Mouse (Mus musculus) MEL (cell line): ENCODE data around the gene Gstcd. TPM values are rescaled to one million over a fixed set of nuclear protein-coding genes. Genes with fewer than 3 reads are reported as not detected.
A peak's percentile ranks its signal among the peaks of the same experiment; 100 is the strongest.

Experiments
- DNase-seq: peaks from one replicate; pipeline ENCODE4 v3.0.0; 2011; ENCODE audit warnings: low read depth, low spot score
- H3K27ac ChIP-seq: 2 replicates; pipeline ENCODE4 v1.5.1; 2012; ENCODE audit warnings: low read depth, mild to moderate bottlenecking, control low read depth, low read length, moderate library complexity; ENCODE audit not compliant: control insufficient read depth
- H3K27me3 ChIP-seq, 2 experiments: fragments of 150-350 bp in 1 of 2; sonication (generic) in 1 of 2; 2 replicates each; pipeline ENCODE4 v1.6.1; 2012; ENCODE audit warnings: low read length in 2 of 2, mild to moderate bottlenecking in 2 of 2, improper control_type of control experiment in 1 of 2, moderate library complexity in 1 of 2; ENCODE audit not compliant: insufficient read depth in 2 of 2, control insufficient read depth in 1 of 2
- H3K36me3 ChIP-seq, 2 experiments: 2 replicates each; pipeline ENCODE4 v1.6.1; 2012 to 2014; ENCODE audit warnings: low read length in 2 of 2, improper control_type of control experiment in 1 of 2, inconsistent platforms in 1 of 2, mild to moderate bottlenecking in 1 of 2; ENCODE audit not compliant: insufficient read depth in 2 of 2, control insufficient read depth in 1 of 2
- H3K4me1 ChIP-seq, 2 experiments: fragments of 150-350 bp in 1 of 2; sonication (generic) in 1 of 2; 2 replicates each; pipeline ENCODE4 v1.6.1; 2012; ENCODE audit warnings: low read length in 2 of 2, improper control_type of control experiment in 1 of 2, mild to moderate bottlenecking in 1 of 2; ENCODE audit not compliant: insufficient read depth in 2 of 2, control insufficient read depth in 1 of 2
- H3K4me3 ChIP-seq, 2 experiments: fragments of 150-350 bp in 1 of 2; sonication (generic) in 1 of 2; 2 replicates each; pipeline ENCODE4 v1.5.1; 2012; ENCODE audit warnings: low read depth in 2 of 2, low read length in 2 of 2, mild to moderate bottlenecking in 2 of 2, moderate library complexity in 2 of 2, control low read depth in 1 of 2, improper control_type of control experiment in 1 of 2; ENCODE audit not compliant: control insufficient read depth in 1 of 2, insufficient read depth in 1 of 2
- H3K79me2 ChIP-seq: 2 replicates; pipeline ENCODE4 v1.6.1; 2012; ENCODE audit warnings: mild to moderate bottlenecking, low read length, moderate library complexity; ENCODE audit not compliant: control insufficient read depth, poor library complexity, insufficient read depth
- H3K9ac ChIP-seq: 2 replicates; pipeline ENCODE4 v1.6.1; 2012; ENCODE audit warnings: low read depth, mild to moderate bottlenecking, control low read depth, low read length, moderate library complexity; ENCODE audit not compliant: control insufficient read depth, poor library complexity, severe bottlenecking
- H3K9me3 ChIP-seq: fragments of 150-350 bp; sonication (generic); replicated peaks from 2 replicates; pipeline ENCODE4 v1.6.1; 2012; ENCODE audit warnings: mild to moderate bottlenecking, low read length, improper control_type of control experiment, moderate library complexity; ENCODE audit not compliant: insufficient read depth
- CTCF ChIP-seq, 3 experiments: IDR thresholded peaks in 2 of 3; conservative IDR thresholded peaks in 1 of 3; 2 replicates each; pipeline ENCODE4 v1.5.1; 2011 to 2012; ENCODE audit warnings: low read length in 3 of 3, low read depth in 2 of 3, mild to moderate bottlenecking in 2 of 3, improper control_type of control experiment in 1 of 3, inconsistent platforms in 1 of 3, mixed read lengths in 1 of 3, moderate library complexity in 1 of 3; ENCODE audit not compliant: control insufficient read depth in 1 of 3, insufficient read depth in 1 of 3, poor library complexity in 1 of 3, severe bottlenecking in 1 of 3
- E2F4 ChIP-seq: IDR thresholded peaks from 2 replicates; pipeline ENCODE4 v1.6.1; 2011; ENCODE audit warnings: low read depth, low read length, improper control_type of control experiment, borderline replicate concordance
- ETS1 ChIP-seq: IDR thresholded peaks from 2 replicates; pipeline ENCODE4 v1.6.1; 2012; ENCODE audit warnings: low read depth, mild to moderate bottlenecking, inconsistent platforms, low read length, improper control_type of control experiment, moderate library complexity
- GATA1 ChIP-seq: IDR thresholded peaks from 2 replicates; pipeline ENCODE4 v1.6.1; 2011; ENCODE audit warnings: low read depth, low read length, improper control_type of control experiment
- MAFK ChIP-seq: IDR thresholded peaks from 2 replicates; pipeline ENCODE4 v1.6.1; 2011; ENCODE audit warnings: low read depth, mild to moderate bottlenecking, low read length, improper control_type of control experiment, borderline replicate concordance
- MAZ ChIP-seq: IDR thresholded peaks from 2 replicates; pipeline ENCODE4 v1.6.1; 2012; ENCODE audit warnings: low read depth, mild to moderate bottlenecking, inconsistent platforms, low read length, improper control_type of control experiment
- RAD21 ChIP-seq: IDR thresholded peaks from 2 replicates; pipeline ENCODE4 v1.6.1; 2011; ENCODE audit warnings: mild to moderate bottlenecking, low read depth, low read length, improper control_type of control experiment
- RCOR1 ChIP-seq: IDR thresholded peaks from 2 replicates; pipeline ENCODE4 v1.6.1; 2012; ENCODE audit warnings: low read depth, mild to moderate bottlenecking, inconsistent platforms, low read length, improper control_type of control experiment
- SIN3A ChIP-seq: IDR thresholded peaks from 2 replicates; pipeline ENCODE4 v1.6.1; 2012; ENCODE audit warnings: low read length, improper control_type of control experiment, inconsistent platforms
- SMC3 ChIP-seq: IDR thresholded peaks from 2 replicates; pipeline ENCODE4 v1.6.1; 2011; ENCODE audit warnings: low read depth, low read length, improper control_type of control experiment
- TBP ChIP-seq: IDR thresholded peaks from 2 replicates; pipeline ENCODE4 v1.8.0; 2011; ENCODE audit warnings: low read depth, low read length, improper control_type of control experiment
- ZC3H11A ChIP-seq: IDR thresholded peaks from 2 replicates; pipeline ENCODE4 v1.6.1; 2012; ENCODE audit warnings: low read depth, mild to moderate bottlenecking, inconsistent platforms, low read length, improper control_type of control experiment
- polyA plus RNA-seq, 2 experiments: library from polyadenylated mRNA; stranded (reverse) in 1 of 2; unstranded in 1 of 2; fragments of >175 nt in 1 of 2; fragments of >200 nt in 1 of 2; gene quantifications; 2 replicates each; pipeline versions ENCODE4 v1.2.1 to v1.2.4; 2012; ENCODE audit warnings: low replicate concordance in 2 of 2, low read depth in 1 of 2; ENCODE audit not compliant: insufficient read length in 2 of 2, insufficient read depth in 1 of 2, missing spikeins in 1 of 2
- total RNA-seq: library from RNA; depleted of rRNA; stranded (reverse); fragments of 300-350 nt; gene quantifications from 2 replicates; pipeline ENCODE4 v1.2.3, GENCODE M21; 2012

Gene Gstcd
- total and polyA plus RNA-seq, 3 experiments, result 15.5 to 19.2 TPM; not detected in 1

DNA sequence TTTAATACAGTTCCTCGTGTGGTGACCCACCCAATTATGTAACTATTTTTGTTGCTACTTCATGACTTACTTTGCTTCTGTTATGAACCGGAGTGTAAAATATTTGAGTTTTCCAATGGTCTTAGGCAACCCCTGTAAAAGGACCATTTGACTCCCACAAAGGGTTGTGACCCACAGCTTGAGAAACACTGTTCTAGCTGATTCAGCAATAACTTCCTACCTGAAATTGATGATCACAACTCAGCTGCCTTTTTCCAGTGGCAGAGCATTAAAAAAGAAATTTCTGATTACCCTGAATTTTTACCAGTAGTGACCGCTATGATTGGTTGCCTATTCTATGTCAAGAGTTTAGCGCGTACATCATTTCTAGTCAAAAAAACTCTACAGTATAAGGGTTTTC is 39.5 kb upstream of the Gstcd start:
- no peak overlapping the region for H3K9ac ChIP-seq

DNA sequence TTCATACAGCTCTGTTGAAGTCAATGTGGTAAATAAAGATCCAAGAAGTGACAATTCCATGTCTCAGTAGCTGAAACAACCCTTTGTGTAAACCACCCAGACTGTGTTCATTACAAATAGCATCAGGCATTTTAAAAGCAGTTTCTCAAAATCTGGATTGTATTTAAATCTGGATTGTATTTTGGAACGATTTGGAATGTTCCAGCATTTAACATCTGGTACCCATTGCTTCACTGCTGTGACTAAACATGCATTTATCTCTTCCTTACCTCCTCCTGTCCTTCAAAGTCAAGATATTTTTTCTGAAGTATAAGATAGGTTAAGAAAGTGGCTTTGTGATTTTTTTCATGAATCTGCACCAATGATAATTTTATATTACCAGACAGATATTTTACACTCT is 21.4 kb upstream of the Gstcd start:
- H3K79me2 ChIP-seq, result no peaks in the 10 kb centered on the region
- TF ChIP-seq MAFK, result no peak

More for the DNA sequence above, 39.5 kb upstream of the Gstcd start:
- H3K79me2 ChIP-seq, result no peaks in the 10 kb centered on the region
- no peaks in the 10 kb centered on the region for H3K36me3 ChIP-seq
- H3K27me3 ChIP-seq, result no peaks in the 10 kb centered on the region; a peak in 1 of 4 replicates
- no peaks in the 10 kb centered on the region for H3K4me1 ChIP-seq
- H3K9me3 ChIP-seq, result no peaks in the 10 kb centered on the region
- H3K27ac ChIP-seq, result no peak overlapping the region
- no peak overlapping the region for H3K4me3 ChIP-seq
- DNase-seq, result no peak
- TF ChIP-seq ZC3H11A (no peak), TBP (no peak), ETS1 (no peak), SIN3A (no peak), E2F4 (no peak), MAZ (no peak), RCOR1 (no peak)

DNA sequence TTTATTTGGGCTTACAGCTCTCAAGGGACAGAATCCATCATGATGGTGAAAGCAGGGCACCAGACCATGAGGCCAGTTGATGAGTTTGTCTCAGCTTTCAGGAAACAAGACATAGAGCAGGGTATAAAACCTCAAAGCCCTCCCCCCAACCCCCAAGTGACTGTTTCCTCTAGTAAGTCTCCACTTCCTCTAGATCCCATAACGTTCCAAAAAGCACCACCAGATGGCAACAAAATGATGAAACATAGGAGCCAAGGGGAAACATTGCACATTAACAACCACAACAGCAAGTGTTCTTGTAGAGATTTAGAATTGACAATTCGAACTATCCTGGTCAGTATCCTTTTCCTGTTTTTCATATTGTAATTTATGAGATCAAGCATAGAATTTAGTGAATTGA is 19.9 kb upstream of the Gstcd start:
- DNase-seq, result peak; percentile 71
- H3K36me3 ChIP-seq, result peaks cover 0 to 4% of the 10 kb centered on the region in 2 experiments; a peak in 2 of 4 replicates
- H3K27ac ChIP-seq, result no peak overlapping the region
- H3K4me1 ChIP-seq, result no peaks in the 10 kb centered on the region
- H3K9me3 ChIP-seq, result no peaks in the 10 kb centered on the region
- TF ChIP-seq CTCF (IDR thresholded peaks at IDR 0.05 in 2 of 3, conservative IDR thresholded peaks at IDR 0.05 in 1 of 3; ENCODE audit: control insufficient read depth in 1 of 3, insufficient read depth in 1 of 3, low read depth in 2 of 3, low read length in 3 of 3, poor library complexity in 1 of 3, severe bottlenecking in 1 of 3) (peak in 2 of 3 experiments; percentile 21 to 67; a peak in 3 of 6 replicates), SMC3 (peak; percentile 74), RAD21 (peak; percentile 71), SIN3A (no peak), GATA1 (no peak), ZC3H11A (peak; percentile 50; the same call in 1 of the 2 replicates)
- no peak overlapping the region for H3K9ac ChIP-seq
- H3K27me3 ChIP-seq, result no peaks in the 10 kb centered on the region
- no peak overlapping the region for H3K4me3 ChIP-seq
- no peaks in the 10 kb centered on the region for H3K79me2 ChIP-seq

More for the DNA sequence above, 21.4 kb upstream of the Gstcd start:
- Histone ChIP-seq H3K27me3 (no peaks in the 10 kb centered on the region), H3K36me3 (peaks cover 0 to 1% of the 10 kb centered on the region in 2 experiments; a peak in 2 of 4 replicates), H3K4me3 (no peak overlapping the region), H3K9ac (no peak overlapping the region), H3K4me1 (no peaks in the 10 kb centered on the region), H3K9me3 (no peaks in the 10 kb centered on the region), H3K27ac (no peak overlapping the region)
- no peak for DNase-seq
